Mouse (Mus musculus) frontal cortex, postnatal 14 days (tissue): ENCODE data around the gene Rdh13.
"Not testable (repeated sequence)": the region's sequence is repeated elsewhere in the genome, so short reads cannot be mapped to it uniquely, and the experiment has no call there.

Experiments used
- DNase-seq, 2 experiments: peaks; one replicate each; pipeline ENCODE4 v3.0.0; 2022; ENCODE audit warnings: low spot score in 2 of 2

The Rdh13 gene

GRCm38 (mm10) chr7:4432026-4432425 is 13.4 kb downstream of the Rdh13 start:
- DNase-seq, result peak; percentile 2

- peak; percentile 52 to 64 for DNase-seq
These were observed 13.9 kb downstream of the Rdh13 start for GRCm38 (mm10) chr7:4431548-4431947.

- DNase-seq, result peak in 1 of 2 experiments; percentile 2
These were observed 15.1 kb downstream of the Rdh13 start for GRCm38 (mm10) chr7:4430246-4430844.

GRCm38 (mm10) chr7:4427161-4427912 is 18.1 kb downstream of the Rdh13 start:
- DNase-seq, result peak; percentile 83

GRCm38 (mm10) chr7:4420230-4420629 is 25.2 kb downstream of the Rdh13 start:
- DNase-seq, result no peak

GRCm38 (mm10) chr7:4419681-4420080 is 25.8 kb downstream of the Rdh13 start:
- no peak for DNase-seq

- DNase-seq, result not testable (repeated sequence)
These were observed 33.0 kb downstream of the Rdh13 start for GRCm38 (mm10) chr7:4412406-4412805.

GRCm38 (mm10) chr7:4397730-4398129 is 47.7 kb downstream of the Rdh13 start, which contains the start of gene Gp6:
Gene Gp6, minus strand, starts transcription at chr7:4397744.
- no peak for DNase-seq
